Mouse (Mus musculus): ENCODE data around the gene Ociad1.

- TF ChIP-seq CTCF (IDR thresholded peaks at IDR 0.05; ENCODE audit: extremely low read depth, insufficient read length, insufficient replicate concordance, low read depth, low read length) (no peak), POLR2A (IDR thresholded peaks at IDR 0.05; ENCODE audit: low read depth, low read length) (no peak)
Measured at GRCm38 (mm10) chr5:73319306-73319705, 26.7 kb downstream of the Ociad1 start.
